Mouse (Mus musculus): Measurements from ENCODE around the gene E2f1. TPM values are rescaled to one million over a fixed set of nuclear protein-coding genes. Genes with fewer than 3 reads are reported as not detected.

Gene E2f1
- polyA plus RNA-seq (2012; rRNA removed), result 14.2 and 15.2 TPM in 2 replicates

GRCm38 (mm10) chr2:154569836-154570286 lies at the start of gene E2f1:
Gene E2f1, minus strand, starts transcription at chr2:154569892.
- TF ChIP-seq POLR2A (IDR thresholded peaks at IDR 0.05; ENCODE audit: extremely low read depth, insufficient read depth, low read length) (no peak), CTCF (IDR thresholded peaks at IDR 0.05; ENCODE audit: extremely low read depth, insufficient read depth, low read length) (no peak)
- H3K27ac ChIP-seq (ENCODE audit: insufficient read depth, low read length), result no peak within 1 kb of the TSS
- H3K4me3 ChIP-seq (ENCODE audit: insufficient read depth, low read length), result peak within 1 kb of the TSS; percentile 46
- peaks cover 2% of the 10 kb centered on the region; the same call in 1 of the 2 replicates for H3K4me1 ChIP-seq (ENCODE audit: control insufficient read depth, insufficient read depth, low read length)

GRCm38 (mm10) chr2:154617061-154617460 lies 47.4 kb upstream of the E2f1 start:
- Histone ChIP-seq H3K27ac (ENCODE audit: insufficient read depth, low read length) (no peak overlapping the region), H3K4me3 (ENCODE audit: insufficient read depth, low read length) (no peak overlapping the region), H3K4me1 (ENCODE audit: control insufficient read depth, insufficient read depth, low read length) (no peaks in the 10 kb centered on the region)
- TF ChIP-seq POLR2A (IDR thresholded peaks at IDR 0.05; ENCODE audit: extremely low read depth, insufficient read depth, low read length) (no peak), CTCF (IDR thresholded peaks at IDR 0.05; ENCODE audit: extremely low read depth, insufficient read depth, low read length) (no peak)

GRCm38 (mm10) chr2:154615674-154616073 lies 46.0 kb upstream of the E2f1 start:
- TF ChIP-seq POLR2A (IDR thresholded peaks at IDR 0.05; ENCODE audit: extremely low read depth, insufficient read depth, low read length) (no peak), CTCF (IDR thresholded peaks at IDR 0.05; ENCODE audit: extremely low read depth, insufficient read depth, low read length) (no peak)
- H3K4me3 ChIP-seq (ENCODE audit: insufficient read depth, low read length), result no peak overlapping the region
- H3K4me1 ChIP-seq (ENCODE audit: control insufficient read depth, insufficient read depth, low read length), result no peaks in the 10 kb centered on the region
- H3K27ac ChIP-seq (ENCODE audit: insufficient read depth, low read length), result no peak overlapping the region

GRCm38 (mm10) chr2:154614841-154615576 lies 45.3 kb upstream of the E2f1 start:
- H3K4me3 ChIP-seq (ENCODE audit: insufficient read depth, low read length), result no peak overlapping the region
- H3K4me1 ChIP-seq (ENCODE audit: control insufficient read depth, insufficient read depth, low read length), result no peaks in the 10 kb centered on the region
- H3K27ac ChIP-seq (ENCODE audit: insufficient read depth, low read length), result no peak overlapping the region
- no peak for TF ChIP-seq CTCF (IDR thresholded peaks at IDR 0.05; ENCODE audit: extremely low read depth, insufficient read depth, low read length)
- TF ChIP-seq POLR2A (IDR thresholded peaks at IDR 0.05; ENCODE audit: extremely low read depth, insufficient read depth, low read length), result no peak

- Histone ChIP-seq H3K4me1 (ENCODE audit: control insufficient read depth, insufficient read depth, low read length) (no peaks in the 10 kb centered on the region), H3K4me3 (ENCODE audit: insufficient read depth, low read length) (peak within 1 kb of the TSS; percentile 68), H3K27ac (ENCODE audit: insufficient read depth, low read length) (peak within 1 kb of the TSS; percentile 88)
- TF ChIP-seq CTCF (IDR thresholded peaks at IDR 0.05; ENCODE audit: extremely low read depth, insufficient read depth, low read length) (peak; percentile 48), POLR2A (IDR thresholded peaks at IDR 0.05; ENCODE audit: extremely low read depth, insufficient read depth, low read length) (peak; percentile 49)
Observed at GRCm38 (mm10) chr2:154613118-154614115, 43.7 kb upstream of the E2f1 start, which contains the start of the genes Zfp341 and 4930519P11Rik. Gene Zfp341, plus strand, starts transcription at chr2:154613297. Gene 4930519P11Rik, minus strand, starts transcription at chr2:154613437.

- Histone ChIP-seq H3K4me3 (ENCODE audit: insufficient read depth, low read length) (no peak overlapping the region), H3K4me1 (ENCODE audit: control insufficient read depth, insufficient read depth, low read length) (no peaks in the 10 kb centered on the region; the same call in 1 of the 2 replicates), H3K27ac (ENCODE audit: insufficient read depth, low read length) (no peak overlapping the region)
- TF ChIP-seq CTCF (IDR thresholded peaks at IDR 0.05; ENCODE audit: extremely low read depth, insufficient read depth, low read length) (no peak), POLR2A (IDR thresholded peaks at IDR 0.05; ENCODE audit: extremely low read depth, insufficient read depth, low read length) (no peak)
Observed at GRCm38 (mm10) chr2:154609050-154609767, 39.5 kb upstream of the E2f1 start.

- Histone ChIP-seq H3K4me3 (ENCODE audit: insufficient read depth, low read length) (no peak overlapping the region), H3K27ac (ENCODE audit: insufficient read depth, low read length) (no peak overlapping the region), H3K4me1 (ENCODE audit: control insufficient read depth, insufficient read depth, low read length) (peaks cover 3% of the 10 kb centered on the region)
- no peak for TF ChIP-seq CTCF (IDR thresholded peaks at IDR 0.05; ENCODE audit: extremely low read depth, insufficient read depth, low read length)
- TF ChIP-seq POLR2A (IDR thresholded peaks at IDR 0.05; ENCODE audit: extremely low read depth, insufficient read depth, low read length), result no peak
Observed at GRCm38 (mm10) chr2:154606965-154607364, 37.3 kb upstream of the E2f1 start.

GRCm38 (mm10) chr2:154604156-154604555 lies 34.5 kb upstream of the E2f1 start:
- Histone ChIP-seq H3K4me1 (ENCODE audit: control insufficient read depth, insufficient read depth, low read length) (peaks cover 3% of the 10 kb centered on the region), H3K4me3 (ENCODE audit: insufficient read depth, low read length) (peak overlapping the region; percentile 72; the same call in 1 of the 2 replicates), H3K27ac (ENCODE audit: insufficient read depth, low read length) (no peak overlapping the region)
- no peak for TF ChIP-seq CTCF (IDR thresholded peaks at IDR 0.05; ENCODE audit: extremely low read depth, insufficient read depth, low read length)
- no peak for TF ChIP-seq POLR2A (IDR thresholded peaks at IDR 0.05; ENCODE audit: extremely low read depth, insufficient read depth, low read length)

Data from cortical plate, adult 2 months (tissue).